Mouse (Mus musculus) cerebellum, adult 2 months (tissue): ENCODE measurements around the gene Slc22a17. TPM values are rescaled to one million over a fixed set of nuclear protein-coding genes. Genes with fewer than 3 reads are reported as not detected.

Experiments used
- DNase-seq, 2 experiments: peaks; one replicate each; pipeline ENCODE4 v3.0.0; 2021
- H3K27ac ChIP-seq: fragments of 200-500 bp; 2 replicates; pipeline ENCODE4 v1.5.1; 2012; ENCODE audit warnings: low read length, control low read depth, inconsistent platforms; ENCODE audit not compliant: insufficient read depth
- H3K27me3 ChIP-seq: fragments of 200-500 bp; 2 replicates; pipeline ENCODE4 v1.6.1; 2012; ENCODE audit warnings: inconsistent platforms, mild to moderate bottlenecking, low read length, moderate library complexity; ENCODE audit not compliant: control insufficient read depth, insufficient read depth
- H3K4me1 ChIP-seq: fragments of 200-500 bp; 2 replicates; pipeline ENCODE4 v1.6.1; 2011; ENCODE audit warnings: low read length; ENCODE audit not compliant: control insufficient read depth, insufficient read depth
- H3K4me3 ChIP-seq: fragments of 200-500 bp; replicated peaks from 2 replicates; pipeline ENCODE3; 2011; ENCODE audit warnings: mild to moderate bottlenecking, low read depth, low read length, control low read depth; ENCODE audit not compliant: insufficient read depth
- CTCF ChIP-seq: fragments of 200-500 bp; IDR thresholded peaks from 2 replicates; pipeline ENCODE4 v1.5.1; 2011; ENCODE audit warnings: low read depth, mild to moderate bottlenecking, control low read depth, low read length, moderate library complexity, borderline replicate concordance; ENCODE audit not compliant: insufficient read depth
- POLR2A ChIP-seq: fragments of 200-500 bp; IDR thresholded peaks from 2 replicates; pipeline ENCODE4 v1.6.1; 2011; ENCODE audit warnings: low read length, control low read depth, borderline replicate concordance; ENCODE audit not compliant: insufficient read depth
- WGBS: fragments of 180-500 bp; shearing (Covaris S2); methylation state at CpG from one replicate; pipeline ENCODE4 v1.1.7; 2018; 5-methylcytosine and 5-hydroxymethylcytosine counted together
- polyA plus RNA-seq: library from polyadenylated mRNA; depleted of rRNA; stranded (reverse); fragments of >200 nt; gene quantifications from 2 replicates; pipeline ENCODE4 v1.2.3, GENCODE M21; 2012

Gene Slc22a17
- polyA plus RNA-seq, 1 experiment, result 690 TPM

DNA sequence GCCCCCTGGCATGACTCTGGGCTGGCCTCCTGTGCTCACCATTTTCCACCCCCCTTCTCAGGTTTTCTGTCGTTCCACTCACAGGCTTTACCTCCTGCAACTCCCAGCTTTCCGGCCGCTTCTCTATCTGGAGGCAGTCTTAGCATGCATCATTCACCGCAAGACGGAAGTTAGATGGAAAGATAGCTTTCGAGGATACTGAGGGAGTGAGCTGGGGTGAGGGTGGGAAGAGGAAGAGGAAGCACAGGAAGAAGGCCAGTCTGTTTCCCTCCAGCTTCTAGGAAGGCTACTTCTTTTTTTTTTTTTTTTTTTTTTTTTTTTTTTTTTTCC, 23.9 kb upstream of the Slc22a17 start:
- WGBS, result 58% methylated on average over 6 of the region's 6 CpGs
- Histone ChIP-seq H3K27ac (no peak overlapping the region; the same call in 1 of the 2 replicates), H3K4me1 (no peaks in the 10 kb centered on the region), H3K4me3 (peak overlapping the region; percentile 29), H3K27me3 (no peaks in the 10 kb centered on the region)
- no peak for DNase-seq
- no peak for TF ChIP-seq CTCF
- TF ChIP-seq POLR2A, result no peak

DNA sequence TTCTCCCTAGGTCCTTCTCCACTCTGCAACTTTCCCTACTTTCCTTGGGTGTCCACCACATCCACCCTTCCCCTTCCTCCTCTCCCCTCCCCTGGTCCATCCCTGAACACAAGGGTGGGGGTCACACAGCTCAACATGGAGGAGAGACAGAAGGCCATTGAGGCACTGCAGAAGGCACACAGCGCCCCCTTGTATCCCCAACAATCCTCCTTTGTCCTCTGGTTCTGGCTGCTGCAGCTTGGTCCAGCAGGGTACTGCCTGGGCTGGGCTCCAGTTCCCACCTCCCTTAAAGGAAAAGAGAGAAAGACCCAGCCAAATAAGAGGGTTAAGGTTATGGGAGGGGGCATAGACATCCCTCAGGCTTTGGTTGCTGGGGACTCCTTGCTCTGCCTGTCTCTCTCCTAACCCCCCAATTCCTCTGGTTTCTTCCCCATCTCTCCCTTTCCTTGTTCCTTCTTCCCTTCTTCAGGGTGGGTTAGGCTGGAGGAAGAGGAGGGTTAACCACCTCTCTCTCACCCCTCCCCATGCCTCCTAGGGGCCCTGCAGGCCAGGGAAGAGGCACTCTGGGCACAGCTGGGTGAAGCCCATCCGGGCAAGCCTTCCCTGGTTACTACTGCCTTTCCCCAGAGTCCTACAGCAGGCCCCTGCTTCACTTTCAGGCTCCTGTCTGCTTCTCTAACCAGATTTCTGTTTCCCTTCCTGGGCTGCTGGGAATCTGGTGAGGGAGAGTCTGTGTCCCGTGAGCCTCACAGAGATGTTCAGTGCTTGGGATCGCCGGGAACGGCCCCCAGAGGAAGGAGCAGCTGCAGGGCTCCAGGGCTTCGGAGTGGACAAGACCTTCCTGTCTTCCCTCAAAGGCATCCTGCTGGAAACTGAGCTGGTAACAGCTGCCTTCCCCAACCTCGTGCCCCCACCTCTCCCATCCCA, 23.2 kb upstream of the Slc22a17 start, which contains the start of gene Cmtm5:
Cmtm5 (plus strand) TSS at position 358 of the 927 bp plus-strand sequence.
- Histone ChIP-seq H3K27ac (peak within 1 kb of the TSS; percentile 68; the same call in 1 of the 2 replicates), H3K4me3 (peak within 1 kb of the TSS; percentile 29)
- TF ChIP-seq CTCF (no peak; the same call in 1 of the 2 replicates), POLR2A (no peak)

GRCm38 (mm10) chr14:54932645-54933150, 19.8 kb upstream of the Slc22a17 start, which contains the start of gene Il25:
Gene Il25, plus strand, starts transcription at chr14:54932695.
- Histone ChIP-seq H3K4me1 (0 out of 2 replicates have a peak, but pooled peaks cover 3% of the 10 kb centered on the region), H3K4me3 (no peak within 1 kb of the TSS), H3K27me3 (no peaks in the 10 kb centered on the region), H3K27ac (no peak within 1 kb of the TSS)
- no peak for DNase-seq
- no peak for TF ChIP-seq CTCF
- no peak for TF ChIP-seq POLR2A
- 38% methylated on average over 6 of the region's 6 CpGs for WGBS

More for the DNA sequence above, 23.2 kb upstream of the Slc22a17 start, which contains the start of gene Cmtm5:
- WGBS, result 17% methylated on average over 8 of the region's 8 CpGs
- peak; percentile 36 to 65 for DNase-seq
- no peaks in the 10 kb centered on the region for H3K4me1 ChIP-seq
- H3K27me3 ChIP-seq, result no peaks in the 10 kb centered on the region

- H3K27ac ChIP-seq, result no peak overlapping the region
- 7% methylated on average over 2 of the region's 2 CpGs for WGBS
- TF ChIP-seq POLR2A (no peak), CTCF (no peak)
- no peak overlapping the region for H3K4me3 ChIP-seq
- H3K27me3 ChIP-seq, result no peaks in the 10 kb centered on the region
- H3K4me1 ChIP-seq, result 0 out of 2 replicates have a peak, but pooled peaks cover 3% of the 10 kb centered on the region
- no peak for DNase-seq
Measured at GRCm38 (mm10) chr14:54930431-54930830, 17.5 kb upstream of the Slc22a17 start.

DNA sequence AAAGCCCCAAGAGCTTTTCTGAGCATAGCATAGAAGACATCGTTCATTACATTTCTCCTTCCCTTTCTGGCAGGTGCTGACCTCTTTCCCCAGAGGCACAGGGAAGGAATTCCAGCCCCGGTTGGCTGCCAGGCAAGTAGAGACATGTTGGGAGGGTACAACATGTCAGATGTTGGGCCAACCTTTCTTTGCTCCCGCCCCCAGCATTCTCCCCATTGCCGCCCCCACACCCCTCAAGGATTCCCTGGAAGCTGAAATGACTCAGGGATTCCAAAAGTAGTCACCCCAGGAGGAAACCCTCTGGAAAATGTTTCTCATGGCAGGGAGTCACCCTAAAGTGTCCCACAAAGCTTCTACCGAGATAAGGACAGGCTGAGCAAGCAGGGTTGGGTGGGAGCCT, 16.9 kb upstream of the Slc22a17 start:
- Histone ChIP-seq H3K27ac (no peak overlapping the region), H3K27me3 (no peaks in the 10 kb centered on the region), H3K4me1 (0 out of 2 replicates have a peak, but pooled peaks cover 3% of the 10 kb centered on the region), H3K4me3 (no peak overlapping the region)
- DNase-seq, result no peak
- WGBS, result 72% methylated on average over 5 of the region's 5 CpGs
- TF ChIP-seq CTCF (no peak), POLR2A (no peak)

DNA sequence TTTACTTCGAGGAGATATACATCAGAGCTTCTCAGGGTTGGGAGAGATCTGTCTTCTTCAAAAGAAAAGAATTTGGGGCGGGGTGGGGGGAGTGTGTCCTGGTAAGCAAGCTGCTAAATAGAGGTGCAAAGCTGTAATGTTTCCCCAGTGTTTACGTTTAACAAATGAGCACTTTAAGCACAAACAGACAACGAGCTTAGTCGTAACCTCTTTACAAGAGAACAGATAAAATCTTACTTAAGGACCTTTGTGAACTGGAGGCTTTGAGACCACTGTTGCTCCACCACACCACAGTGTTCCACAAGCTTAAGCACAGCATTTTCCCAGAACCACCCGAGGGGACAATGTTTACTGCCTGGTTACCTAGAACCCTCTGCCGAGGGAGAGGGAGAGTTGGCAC, 14.4 kb upstream of the Slc22a17 start:
- DNase-seq, result no peak
- Histone ChIP-seq H3K4me1 (0 out of 2 replicates have a peak, but pooled peaks cover 3% of the 10 kb centered on the region), H3K4me3 (no peak overlapping the region), H3K27me3 (no peaks in the 10 kb centered on the region), H3K27ac (peak overlapping the region; percentile 1; the same call in 1 of the 2 replicates)
- WGBS, result 68% methylated on average over 7 of the region's 7 CpGs
- no peak for TF ChIP-seq POLR2A
- no peak for TF ChIP-seq CTCF

DNA sequence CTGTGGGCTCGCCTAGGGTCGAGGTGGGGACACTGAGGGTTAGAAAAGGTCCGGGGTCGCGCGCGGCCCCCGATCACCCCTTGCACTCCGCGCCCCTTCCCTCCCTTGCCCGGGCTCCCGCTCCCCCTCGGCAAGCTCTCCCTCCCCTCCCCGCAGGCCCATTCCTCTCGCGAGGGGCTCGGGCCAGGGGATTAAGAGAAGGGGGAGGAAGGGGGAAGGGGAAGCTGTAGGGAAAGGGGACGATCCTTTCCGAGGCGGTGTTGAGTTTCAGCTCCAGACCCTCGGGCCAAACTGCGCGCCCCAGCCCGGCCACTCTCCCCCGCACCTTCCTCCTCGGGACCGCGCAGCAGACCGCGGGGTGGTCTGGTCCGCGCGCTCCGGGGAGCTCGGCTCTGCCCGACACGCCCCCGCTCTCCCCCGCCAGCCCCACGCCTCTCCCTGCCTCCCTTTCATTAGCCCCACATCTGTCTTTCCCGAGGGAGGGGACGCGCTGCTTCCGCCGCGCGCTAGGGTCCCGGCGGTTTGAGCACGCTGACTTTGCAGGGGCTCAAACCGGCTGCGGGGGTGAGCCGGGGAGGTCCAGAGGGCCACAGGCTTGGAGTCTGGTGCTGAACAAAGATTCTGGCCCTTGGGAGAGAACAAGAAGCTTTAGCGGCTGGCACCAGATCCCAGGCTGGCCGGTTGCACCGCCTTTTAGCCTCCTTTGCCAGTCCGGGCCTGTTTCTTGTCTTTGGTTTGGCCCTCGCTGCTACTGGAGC, 13.6 kb upstream of the Slc22a17 start:
- DNase-seq, result no peak
- Histone ChIP-seq H3K27me3 (no peaks in the 10 kb centered on the region), H3K27ac (peak overlapping the region; percentile 1; the same call in 1 of the 2 replicates), H3K4me3 (peak overlapping the region; percentile 55), H3K4me1 (0 out of 2 replicates have a peak, but pooled peaks cover 3% of the 10 kb centered on the region)
- TF ChIP-seq POLR2A, result no peak
- no peak for TF ChIP-seq CTCF
- 3% methylated on average over 54 of the region's 58 CpGs for WGBS
